Mouse (Mus musculus): ENCODE measurements around the gene Tusc2. TPM values are rescaled to one million over a fixed set of nuclear protein-coding genes. Genes with fewer than 3 reads are reported as not detected.
A peak's percentile ranks its signal among the peaks of the same experiment; 100 is the strongest.

The Tusc2 gene
- polyA plus RNA-seq, 1 experiment from 2014 or later, result 126 TPM

DNA sequence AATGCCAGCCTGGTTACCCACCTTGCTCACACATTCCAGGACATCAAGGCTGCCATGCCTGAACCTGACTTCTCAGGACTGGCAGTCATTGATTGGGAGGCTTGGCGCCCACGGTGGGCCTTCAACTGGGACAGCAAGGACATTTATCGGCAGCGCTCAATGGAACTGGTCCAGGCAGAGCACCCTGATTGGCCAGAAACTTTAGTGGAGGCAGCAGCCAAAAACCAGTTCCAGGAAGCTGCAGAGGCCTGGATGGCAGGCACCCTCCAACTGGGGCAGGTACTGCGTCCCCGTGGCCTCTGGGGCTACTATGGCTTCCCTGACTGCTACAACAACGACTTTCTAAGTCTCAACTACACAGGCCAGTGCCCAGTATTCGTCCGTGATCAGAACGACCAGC is 14.8 kb downstream of the Tusc2 start:
- 94% methylated on average over 10 of the region's 10 CpGs for WGBS
- Histone ChIP-seq H3K4me1 (ENCODE audit: control insufficient read depth, insufficient read depth, low read length) (peaks cover 18% of the 10 kb centered on the region), H3K4me3 (ENCODE audit: low read depth, low read length) (no peak overlapping the region), H3K9ac (replicated peaks; ENCODE audit: low read depth, low read length) (no peak overlapping the region), H3K9me3 (ENCODE audit: control insufficient read depth, low read length) (no peaks in the 10 kb centered on the region), H3K27me3 (ENCODE audit: control insufficient read depth, insufficient read depth, low read length) (no peaks in the 10 kb centered on the region), H3K36me3 (ENCODE audit: control insufficient read depth, insufficient read depth, low read length) (peaks cover 4% of the 10 kb centered on the region; the same call in 1 of the 2 replicates), H3K4me2 (ENCODE audit: low read depth, low read length) (no peak overlapping the region), H3K27ac (ENCODE audit: low read depth, low read length) (no peak overlapping the region)
- ATAC-seq (ENCODE audit: low read depth), result no peak

- Histone ChIP-seq H3K36me3 (ENCODE audit: control insufficient read depth, insufficient read depth, low read length) (peaks cover 9% of the 10 kb centered on the region; the same call in 1 of the 2 replicates), H3K4me2 (ENCODE audit: low read depth, low read length) (no peak within 1 kb of the TSS), H3K4me1 (ENCODE audit: control insufficient read depth, insufficient read depth, low read length) (peaks cover 18% of the 10 kb centered on the region), H3K9me3 (ENCODE audit: control insufficient read depth, low read length) (no peaks in the 10 kb centered on the region), H3K27me3 (ENCODE audit: control insufficient read depth, insufficient read depth, low read length) (no peaks in the 10 kb centered on the region), H3K4me3 (ENCODE audit: low read depth, low read length) (no peak within 1 kb of the TSS), H3K9ac (replicated peaks; ENCODE audit: low read depth, low read length) (0 out of 2 replicates have a peak within 1 kb of the TSS, but pooled peaks have one; percentile 16), H3K27ac (ENCODE audit: low read depth, low read length) (0 out of 2 replicates have a peak within 1 kb of the TSS, but pooled peaks have one; percentile 61)
- WGBS, result 73% methylated on average over 3 of the region's 3 CpGs
- ATAC-seq (ENCODE audit: low read depth), result no peak
Measured at GRCm38 (mm10) chr9:107578587-107578986, 15.5 kb downstream of the Tusc2 start, which contains the start of gene Naa80. Gene Naa80 (plus strand): TSS chr9:107578887.

DNA sequence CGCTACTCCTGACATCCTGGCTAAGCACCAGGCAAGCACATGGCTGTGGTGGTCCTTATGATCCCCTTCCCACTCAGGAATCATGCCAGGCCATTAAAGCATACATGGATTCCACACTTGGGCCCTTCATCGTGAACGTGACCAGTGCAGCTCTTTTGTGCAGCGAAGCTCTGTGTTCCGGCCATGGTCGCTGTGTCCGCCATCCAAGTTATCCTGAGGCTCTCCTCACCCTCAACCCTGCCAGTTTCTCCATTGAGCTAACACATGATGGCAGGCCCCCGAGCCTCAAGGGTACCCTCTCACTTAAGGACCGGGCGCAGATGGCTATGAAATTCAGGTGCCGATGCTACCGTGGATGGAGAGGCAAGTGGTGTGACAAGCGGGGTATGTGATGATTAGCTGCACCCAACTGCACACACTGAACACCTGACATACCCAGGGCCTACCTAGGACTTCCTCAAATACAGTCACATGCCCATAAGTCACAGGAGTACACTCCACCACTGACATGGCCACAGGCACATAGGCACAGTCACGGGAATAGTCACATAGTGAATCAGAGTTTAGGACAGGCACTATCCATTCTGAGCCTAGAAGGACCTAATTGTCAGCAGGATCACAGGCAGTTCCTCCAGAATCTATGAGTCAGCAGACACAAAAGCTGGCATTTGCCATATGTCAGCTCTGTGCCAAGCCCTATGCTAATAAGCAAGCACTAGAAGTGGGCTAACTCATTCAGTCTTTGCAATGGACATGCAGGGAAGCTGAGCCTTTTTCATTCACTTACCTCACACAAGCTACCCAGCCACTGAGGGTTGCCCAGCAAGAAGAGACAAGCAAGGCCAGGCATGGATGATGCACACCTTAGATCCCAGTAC is 16.2 kb downstream of the Tusc2 start:
- peaks cover 18% of the 10 kb centered on the region for H3K4me1 ChIP-seq (ENCODE audit: control insufficient read depth, insufficient read depth, low read length)
- 90% methylated on average over 14 of the region's 14 CpGs for WGBS
- ATAC-seq (ENCODE audit: low read depth), result no peak
- no peak overlapping the region for H3K4me2 ChIP-seq (ENCODE audit: low read depth, low read length)
- no peaks in the 10 kb centered on the region for H3K9me3 ChIP-seq (ENCODE audit: control insufficient read depth, low read length)
- H3K9ac ChIP-seq (replicated peaks; ENCODE audit: low read depth, low read length), result 0 out of 2 replicates have a peak overlapping the region, but pooled peaks have one; percentile 16
- no peaks in the 10 kb centered on the region for H3K27me3 ChIP-seq (ENCODE audit: control insufficient read depth, insufficient read depth, low read length)
- 0 out of 2 replicates have a peak overlapping the region, but pooled peaks have one; percentile 61 for H3K27ac ChIP-seq (ENCODE audit: low read depth, low read length)
- H3K36me3 ChIP-seq (ENCODE audit: control insufficient read depth, insufficient read depth, low read length), result peaks cover 10% of the 10 kb centered on the region; the same call in 1 of the 2 replicates
- no peak overlapping the region for H3K4me3 ChIP-seq (ENCODE audit: low read depth, low read length)

DNA sequence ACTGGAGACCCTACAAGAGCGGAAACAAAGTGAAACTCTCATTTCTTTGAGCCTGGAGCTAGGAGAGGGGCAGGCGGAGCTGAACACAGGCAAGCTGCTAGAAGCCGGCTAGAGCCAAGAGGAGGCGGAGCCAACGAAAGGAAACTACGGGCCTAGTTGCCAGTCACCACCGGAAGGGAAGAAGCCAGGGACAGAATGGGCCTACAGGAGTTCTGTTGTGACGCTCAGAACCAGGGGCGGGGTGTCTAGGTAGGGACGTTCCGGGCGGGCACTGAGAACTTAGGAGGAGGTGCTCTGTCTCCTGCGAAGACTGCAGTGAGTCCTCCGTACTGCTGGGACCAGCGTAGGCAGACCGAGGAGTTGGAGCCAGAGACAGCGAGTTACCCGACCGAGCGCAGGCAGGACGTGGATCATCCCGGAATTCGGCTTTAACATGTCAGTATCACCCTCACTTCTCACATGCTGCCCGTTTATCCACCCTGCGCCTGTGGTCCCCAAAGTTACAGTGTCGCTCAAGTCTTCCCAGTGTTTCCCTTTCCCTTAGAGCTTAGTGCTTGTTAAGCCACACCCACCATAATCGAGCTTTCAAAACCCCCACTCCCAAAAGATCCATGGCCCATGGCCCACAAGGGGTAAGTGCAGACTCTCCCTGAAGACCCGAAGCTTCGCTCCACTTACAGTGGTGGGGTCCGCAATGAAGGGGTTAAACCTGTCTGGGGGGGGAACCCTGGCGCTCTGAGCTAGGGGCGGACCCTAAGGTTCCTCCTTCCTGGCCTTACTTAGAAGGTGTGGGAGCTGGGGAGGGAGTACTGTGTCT is 17.7 kb downstream of the Tusc2 start, which contains the start of gene Hyal3:
Hyal3 (plus strand) TSS at position 318 of the 817 bp plus-strand sequence.
- Histone ChIP-seq H3K9me3 (ENCODE audit: control insufficient read depth, low read length) (no peaks in the 10 kb centered on the region), H3K4me3 (ENCODE audit: low read depth, low read length) (peak within 1 kb of the TSS; percentile 43), H3K27ac (ENCODE audit: low read depth, low read length) (peak within 1 kb of the TSS; percentile 61), H3K9ac (replicated peaks; ENCODE audit: low read depth, low read length) (peak within 1 kb of the TSS; percentile 67), H3K36me3 (ENCODE audit: control insufficient read depth, insufficient read depth, low read length) (peaks cover 7% of the 10 kb centered on the region; the same call in 1 of the 2 replicates), H3K4me2 (ENCODE audit: low read depth, low read length) (peak within 1 kb of the TSS; percentile 93), H3K4me1 (ENCODE audit: control insufficient read depth, insufficient read depth, low read length) (peaks cover 18% of the 10 kb centered on the region), H3K27me3 (ENCODE audit: control insufficient read depth, insufficient read depth, low read length) (no peaks in the 10 kb centered on the region)
- ATAC-seq (ENCODE audit: low read depth), result peak; percentile 65
- WGBS, result under 1% methylated on average over 32 of the region's 32 CpGs

DNA sequence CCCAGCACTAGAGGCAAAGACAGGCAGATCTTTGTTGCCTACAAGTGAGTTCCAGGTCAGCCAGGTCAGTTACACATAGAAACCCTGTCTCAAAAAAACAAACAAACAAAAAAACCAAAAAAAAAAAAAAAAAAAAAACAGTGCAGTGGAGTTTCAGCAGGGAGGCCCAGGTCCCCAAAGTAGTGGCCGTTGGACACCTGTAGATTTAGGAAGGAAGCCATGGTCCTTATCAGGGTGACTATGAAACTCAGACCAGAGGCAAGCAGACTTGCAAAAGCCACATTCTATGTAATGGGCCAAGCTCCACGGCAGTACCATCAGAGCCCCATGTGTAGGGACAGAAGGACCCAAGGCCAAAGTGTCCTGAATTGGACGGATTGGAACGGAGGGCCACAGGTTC is 18.5 kb downstream of the Tusc2 start:
- Histone ChIP-seq H3K27me3 (ENCODE audit: control insufficient read depth, insufficient read depth, low read length) (no peaks in the 10 kb centered on the region), H3K36me3 (ENCODE audit: control insufficient read depth, insufficient read depth, low read length) (peaks cover 7% of the 10 kb centered on the region; the same call in 1 of the 2 replicates), H3K9me3 (ENCODE audit: control insufficient read depth, low read length) (no peaks in the 10 kb centered on the region), H3K4me1 (ENCODE audit: control insufficient read depth, insufficient read depth, low read length) (peaks cover 18% of the 10 kb centered on the region), H3K9ac (replicated peaks; ENCODE audit: low read depth, low read length) (peak overlapping the region; percentile 67; the same call in 1 of the 2 replicates), H3K27ac (ENCODE audit: low read depth, low read length) (no peak overlapping the region), H3K4me3 (ENCODE audit: low read depth, low read length) (peak overlapping the region; percentile 43; the same call in 1 of the 2 replicates), H3K4me2 (ENCODE audit: low read depth, low read length) (peak overlapping the region; percentile 93)
- 88% methylated on average over 4 of the region's 4 CpGs for WGBS
- no peak for ATAC-seq (ENCODE audit: low read depth)

GRCm38 (mm10) chr9:107582509-107583062 is 19.5 kb downstream of the Tusc2 start:
- WGBS, result 93% methylated on average over 7 of the region's 7 CpGs
- Histone ChIP-seq H3K4me3 (ENCODE audit: low read depth, low read length) (no peak overlapping the region), H3K27ac (ENCODE audit: low read depth, low read length) (no peak overlapping the region), H3K36me3 (ENCODE audit: control insufficient read depth, insufficient read depth, low read length) (peaks cover 7% of the 10 kb centered on the region; the same call in 1 of the 2 replicates), H3K27me3 (ENCODE audit: control insufficient read depth, insufficient read depth, low read length) (no peaks in the 10 kb centered on the region), H3K9ac (replicated peaks; ENCODE audit: low read depth, low read length) (no peak overlapping the region), H3K9me3 (ENCODE audit: control insufficient read depth, low read length) (no peaks in the 10 kb centered on the region), H3K4me1 (ENCODE audit: control insufficient read depth, insufficient read depth, low read length) (peaks cover 18% of the 10 kb centered on the region), H3K4me2 (ENCODE audit: low read depth, low read length) (no peak overlapping the region)
- no peak for ATAC-seq (ENCODE audit: low read depth)

DNA sequence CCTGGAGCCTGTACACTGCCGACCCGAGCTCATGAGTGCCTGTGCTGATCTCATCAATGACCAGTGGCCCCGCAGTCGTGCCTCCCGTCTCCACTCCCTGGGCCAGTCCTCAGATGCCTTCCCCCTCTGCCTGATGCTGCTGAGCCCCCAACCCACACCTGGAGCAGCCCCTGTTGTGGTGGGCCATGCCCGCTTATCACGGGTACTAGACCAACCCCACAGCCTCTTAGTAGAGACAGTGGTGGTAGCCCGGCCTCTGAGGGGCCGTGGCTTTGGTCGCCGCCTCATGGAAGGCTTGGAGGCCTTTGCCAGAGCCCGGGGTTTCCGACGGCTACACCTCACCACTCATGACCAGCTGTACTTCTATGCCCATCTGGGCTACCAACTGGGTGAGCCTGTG is 20.1 kb downstream of the Tusc2 start:
- no peak overlapping the region for H3K4me2 ChIP-seq (ENCODE audit: low read depth, low read length)
- H3K4me1 ChIP-seq (ENCODE audit: control insufficient read depth, insufficient read depth, low read length), result peaks cover 20% of the 10 kb centered on the region
- peaks cover 7% of the 10 kb centered on the region; the same call in 1 of the 2 replicates for H3K36me3 ChIP-seq (ENCODE audit: control insufficient read depth, insufficient read depth, low read length)
- ATAC-seq (ENCODE audit: low read depth), result no peak
- H3K27ac ChIP-seq (ENCODE audit: low read depth, low read length), result no peak overlapping the region
- H3K27me3 ChIP-seq (ENCODE audit: control insufficient read depth, insufficient read depth, low read length), result no peaks in the 10 kb centered on the region
- H3K9me3 ChIP-seq (ENCODE audit: control insufficient read depth, low read length), result no peaks in the 10 kb centered on the region
- 90% methylated on average over 14 of the region's 14 CpGs for WGBS
- H3K9ac ChIP-seq (replicated peaks; ENCODE audit: low read depth, low read length), result no peak overlapping the region
- H3K4me3 ChIP-seq (ENCODE audit: low read depth, low read length), result no peak overlapping the region

DNA sequence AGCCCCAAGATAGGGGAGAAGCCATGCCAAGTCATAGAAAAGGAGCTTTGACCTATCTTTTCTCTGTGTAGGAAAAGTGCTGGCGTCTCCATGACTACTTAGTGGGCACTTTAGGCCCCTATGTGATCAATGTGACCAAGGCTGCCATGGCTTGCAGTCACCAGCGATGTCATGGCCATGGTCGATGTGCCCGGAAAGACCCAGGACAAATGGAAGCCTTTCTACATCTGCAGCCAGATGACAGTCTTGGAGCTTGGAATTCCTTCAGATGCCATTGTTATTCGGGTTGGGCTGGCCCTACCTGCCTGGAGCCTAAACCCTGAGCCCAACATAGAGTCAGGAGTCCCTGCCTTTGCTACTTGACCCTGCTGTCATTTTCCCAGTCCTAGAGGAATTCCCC is 23.4 kb downstream of the Tusc2 start:
- peaks cover 25% of the 10 kb centered on the region for H3K36me3 ChIP-seq (ENCODE audit: control insufficient read depth, insufficient read depth, low read length)
- no peak overlapping the region for H3K4me3 ChIP-seq (ENCODE audit: low read depth, low read length)
- WGBS, result 93% methylated on average over 5 of the region's 5 CpGs
- no peak for ATAC-seq (ENCODE audit: low read depth)
- H3K4me1 ChIP-seq (ENCODE audit: control insufficient read depth, insufficient read depth, low read length), result peaks cover 11% of the 10 kb centered on the region
- H3K9me3 ChIP-seq (ENCODE audit: control insufficient read depth, low read length), result no peaks in the 10 kb centered on the region
- no peak overlapping the region for H3K27ac ChIP-seq (ENCODE audit: low read depth, low read length)
- no peaks in the 10 kb centered on the region for H3K27me3 ChIP-seq (ENCODE audit: control insufficient read depth, insufficient read depth, low read length)
- no peak overlapping the region for H3K4me2 ChIP-seq (ENCODE audit: low read depth, low read length)
- no peak overlapping the region for H3K9ac ChIP-seq (replicated peaks; ENCODE audit: low read depth, low read length)
